Mouse (Mus musculus) neural tube, embryonic 10.5 days (tissue): ENCODE results near the gene Trim62.

ENCODE experiments used
- DNase-seq: peaks from one replicate; pipeline ENCODE4 v3.0.0-alpha.2; 2017; ENCODE audit warnings: low spot score; ENCODE audit errors: extremely low spot score

Trim62 gene

DNA sequence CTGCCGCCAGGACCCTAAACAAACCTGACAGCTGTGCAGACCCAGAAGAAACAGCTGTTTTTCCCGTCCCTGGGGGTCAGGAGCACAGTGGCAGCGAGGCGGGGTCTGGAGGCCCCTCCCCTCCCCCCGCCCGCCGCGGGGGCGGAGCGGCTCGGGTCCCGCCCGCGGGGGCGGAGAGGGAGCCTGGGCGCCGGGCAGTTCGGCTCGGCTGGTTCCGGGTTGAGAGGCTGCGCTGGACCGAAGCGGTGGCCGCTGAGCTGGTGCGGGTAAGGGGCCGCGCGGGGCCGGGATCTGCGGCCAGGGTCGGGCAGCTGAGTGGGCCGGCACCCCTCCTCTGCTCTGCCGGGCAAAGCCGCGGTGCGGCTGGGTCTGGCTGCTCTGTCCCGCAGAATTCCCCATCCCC, at the start of gene Trim62:
Gene Trim62, plus strand, starts transcription at position 202 of the 403 bp plus-strand sequence.
- DNase-seq: peak; percentile 80

GRCm38 (mm10) chr4:128838202-128838601, 45.2 kb upstream of the Trim62 start:
- no peak for DNase-seq

DNA sequence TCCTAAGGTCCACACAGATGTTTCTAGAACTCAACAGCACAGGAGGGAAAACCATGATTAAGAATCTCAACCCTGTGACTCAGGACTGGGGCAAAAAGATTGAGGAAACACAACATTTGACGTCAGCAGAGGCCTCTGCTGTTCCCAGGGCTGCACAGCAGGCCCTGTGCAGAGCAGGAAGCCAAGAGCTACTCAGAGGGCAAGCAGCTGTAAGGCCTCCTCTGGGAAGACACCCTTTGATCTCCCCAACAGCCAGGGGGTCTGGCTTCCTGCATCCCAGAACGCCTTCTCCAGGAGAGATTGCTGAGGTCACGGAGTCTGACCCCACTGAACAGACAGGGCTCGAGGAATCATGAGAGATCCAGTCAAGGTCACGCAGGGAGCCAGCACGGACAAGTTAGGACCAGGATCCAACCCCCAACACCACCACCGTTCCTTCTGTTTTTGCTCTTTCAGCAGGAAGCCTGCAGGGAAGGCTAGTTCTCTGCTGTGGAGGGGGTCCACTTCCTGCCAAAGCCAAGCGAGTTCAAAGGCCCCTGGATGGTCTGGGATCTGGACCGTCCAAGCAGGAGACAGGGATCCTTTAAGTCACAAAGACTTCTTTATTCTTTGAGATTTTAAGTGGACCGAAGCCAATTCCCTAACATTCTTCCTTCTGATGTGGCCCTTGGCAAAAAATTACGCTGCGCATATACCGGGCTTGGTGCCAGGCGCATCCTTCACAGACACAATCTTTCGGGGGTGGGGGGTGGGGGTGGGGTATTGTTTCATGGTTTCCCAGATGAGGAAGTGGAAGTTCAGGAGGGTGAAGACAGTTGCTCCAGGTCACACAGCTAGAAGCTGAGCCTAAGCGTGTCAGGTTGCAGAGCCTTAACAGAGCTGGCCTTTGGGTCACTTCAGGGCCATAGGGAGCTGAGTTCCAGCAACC, 43.3 kb upstream of the Trim62 start:
- peak; percentile 59 for DNase-seq

DNA sequence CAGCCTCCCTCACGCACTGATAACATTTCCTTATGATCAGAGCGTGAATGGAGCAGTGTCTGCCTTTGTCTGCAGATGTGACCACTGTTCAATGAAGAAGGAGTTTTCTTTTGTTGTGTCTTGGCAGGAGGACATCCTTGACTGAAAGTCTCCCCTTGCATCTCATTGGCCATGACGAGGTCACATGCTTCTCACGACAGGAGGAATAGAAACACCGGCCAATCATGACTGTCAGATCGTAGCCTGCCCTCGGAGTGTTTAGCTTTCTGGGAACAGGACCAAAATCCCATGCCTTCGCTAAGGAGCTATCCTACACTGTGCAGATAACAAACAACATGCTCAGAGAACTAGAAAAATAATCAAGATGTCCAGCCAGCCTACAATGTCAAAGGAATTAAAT, 42.1 kb upstream of the Trim62 start:
- DNase-seq: no peak

GRCm38 (mm10) chr4:128844566-128844965, 38.8 kb upstream of the Trim62 start:
- no peak for DNase-seq

DNA sequence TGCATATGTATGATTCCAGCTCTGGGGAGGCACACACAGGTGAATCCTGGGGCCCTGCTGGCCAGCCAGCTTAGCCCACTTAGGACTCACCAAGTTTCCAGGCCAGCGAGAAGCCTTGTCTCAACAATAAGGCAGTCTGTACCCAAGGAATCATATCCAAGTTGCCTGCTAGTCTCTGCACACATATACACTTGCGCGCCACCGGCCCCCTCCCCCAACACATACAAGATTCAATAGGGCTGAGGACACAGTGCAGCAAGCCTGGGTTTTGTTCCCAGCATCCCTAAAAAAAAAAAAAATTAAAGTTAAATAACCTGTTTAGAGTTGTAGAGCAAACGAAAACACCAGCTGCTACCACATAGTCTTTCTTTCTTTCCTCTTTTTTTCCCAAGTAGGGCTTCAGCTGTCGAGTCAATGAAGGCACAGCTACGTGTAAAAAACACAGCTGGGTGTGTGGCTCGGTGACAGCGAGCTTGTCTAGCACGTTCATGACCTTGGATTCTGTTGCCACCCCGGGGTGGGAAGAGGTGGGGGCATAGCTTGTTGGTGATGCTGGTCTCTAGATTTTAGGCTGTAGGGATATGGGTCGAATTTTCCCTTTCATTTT, 37.9 kb upstream of the Trim62 start:
- DNase-seq: no peak

DNA sequence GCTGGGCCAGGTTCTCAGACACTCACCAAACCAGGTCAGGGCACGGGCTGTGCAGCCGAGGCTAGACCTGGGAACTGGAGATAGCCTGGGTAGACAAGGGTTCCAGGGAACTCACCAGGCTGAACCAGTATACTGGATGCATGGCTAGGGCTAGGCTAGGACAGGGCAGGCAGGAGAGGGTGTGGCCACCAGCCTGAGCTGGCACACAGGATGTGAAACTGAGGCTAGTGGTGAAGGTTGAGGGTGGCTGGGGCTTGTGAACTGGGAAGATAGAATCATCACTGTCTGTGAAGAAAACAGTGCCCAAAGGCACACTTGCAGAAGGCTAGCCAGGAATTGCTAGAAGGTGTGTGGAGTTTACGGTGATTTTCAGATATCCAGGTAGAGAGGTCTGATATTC, 34.4 kb upstream of the Trim62 start:
- DNase-seq: no peak

DNA sequence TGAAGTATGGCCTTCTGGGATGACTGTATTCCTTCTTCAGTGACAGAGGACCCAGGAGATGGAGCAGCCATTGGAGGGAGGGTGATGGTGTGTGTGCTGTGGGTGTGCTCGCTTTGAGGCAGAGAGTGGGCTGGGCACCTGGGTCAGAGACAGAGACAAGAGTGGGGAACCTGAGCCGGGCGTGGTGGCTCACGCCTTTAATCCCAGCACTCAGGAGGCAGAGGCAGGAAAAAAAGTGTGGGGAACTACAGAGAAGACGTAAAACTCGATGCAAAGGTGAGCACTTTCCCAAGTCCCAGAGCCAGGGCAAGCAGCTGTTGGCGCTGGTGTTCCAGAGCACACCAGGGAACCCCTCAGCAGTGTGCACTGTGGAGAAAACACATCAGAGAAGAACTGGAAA, 33.7 kb upstream of the Trim62 start:
- DNase-seq: no peak

DNA sequence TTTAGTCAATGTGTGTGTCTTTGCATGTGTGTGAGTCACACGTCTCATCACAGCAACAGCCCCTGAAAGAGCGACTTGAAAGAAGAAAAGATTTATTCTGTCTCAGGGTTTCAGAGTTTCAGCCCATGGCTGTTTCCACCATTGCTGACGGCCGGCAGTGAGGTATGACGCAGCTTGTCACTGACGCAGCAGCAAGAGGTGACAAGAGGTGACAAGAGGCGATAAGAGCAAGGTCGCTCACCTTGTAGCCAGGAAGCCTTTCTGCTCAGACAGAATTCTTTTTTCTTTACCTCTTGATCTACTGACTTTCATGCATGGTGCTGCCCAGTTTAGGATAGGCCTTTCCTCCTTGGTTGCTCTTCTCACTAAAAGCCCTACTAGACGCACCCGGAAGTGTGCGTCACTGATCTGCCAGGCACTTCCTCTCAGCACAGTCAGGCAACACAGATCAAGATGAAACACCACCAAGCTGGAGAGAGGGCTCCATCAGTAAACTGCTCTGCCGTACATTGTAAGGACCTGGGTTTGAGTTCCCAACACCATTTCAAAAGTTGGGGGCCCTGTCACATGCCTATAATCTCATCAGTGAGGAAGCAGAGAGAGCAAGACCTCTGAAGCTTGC, 31.0 kb upstream of the Trim62 start:
- DNase-seq: no peak

GRCm38 (mm10) chr4:128853117-128853516, 30.3 kb upstream of the Trim62 start:
- DNase-seq: no peak

GRCm38 (mm10) chr4:128855613-128856040, 27.8 kb upstream of the Trim62 start:
- no peak for DNase-seq

- no peak for DNase-seq
These were observed 26.2 kb upstream of the Trim62 start for GRCm38 (mm10) chr4:128857212-128857611.

DNA sequence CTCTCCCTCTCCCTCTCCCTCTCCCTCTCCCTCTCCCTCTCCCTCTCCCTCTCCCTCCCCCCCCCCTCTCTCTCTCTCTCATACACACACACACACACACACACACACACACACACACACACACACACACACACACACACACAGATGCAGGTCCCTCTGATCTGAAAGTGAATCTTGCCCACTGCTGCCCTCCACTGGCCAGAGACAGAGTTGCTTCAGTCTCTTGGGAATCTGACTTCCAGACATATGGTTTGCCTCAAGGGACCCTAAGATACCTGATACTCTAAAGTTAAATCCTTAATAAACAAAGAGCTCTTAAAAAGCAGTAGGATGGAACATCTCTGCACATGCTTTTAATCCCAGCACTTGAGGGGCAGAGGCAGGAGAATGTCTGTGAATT, 25.2 kb upstream of the Trim62 start:
- peak; percentile 75 for DNase-seq

DNA sequence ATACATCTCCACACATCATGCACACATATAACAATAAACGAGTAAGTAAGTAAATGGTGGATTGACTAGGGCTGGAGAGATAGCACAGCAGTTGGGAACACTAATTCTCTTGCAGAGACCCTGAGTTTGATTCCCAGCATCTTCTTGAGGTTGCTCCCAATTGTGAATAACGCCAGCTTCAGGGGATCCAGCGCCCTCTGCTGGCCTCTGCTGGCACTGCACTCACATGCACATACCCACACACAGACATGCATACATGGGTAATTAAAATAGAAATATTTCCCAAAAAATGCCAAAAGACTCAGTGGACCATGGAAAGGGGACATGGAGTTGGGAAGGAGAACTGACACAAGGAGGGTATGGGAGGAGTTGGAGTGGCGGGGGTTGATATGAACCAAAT, 24.5 kb upstream of the Trim62 start:
- no peak for DNase-seq

DNA sequence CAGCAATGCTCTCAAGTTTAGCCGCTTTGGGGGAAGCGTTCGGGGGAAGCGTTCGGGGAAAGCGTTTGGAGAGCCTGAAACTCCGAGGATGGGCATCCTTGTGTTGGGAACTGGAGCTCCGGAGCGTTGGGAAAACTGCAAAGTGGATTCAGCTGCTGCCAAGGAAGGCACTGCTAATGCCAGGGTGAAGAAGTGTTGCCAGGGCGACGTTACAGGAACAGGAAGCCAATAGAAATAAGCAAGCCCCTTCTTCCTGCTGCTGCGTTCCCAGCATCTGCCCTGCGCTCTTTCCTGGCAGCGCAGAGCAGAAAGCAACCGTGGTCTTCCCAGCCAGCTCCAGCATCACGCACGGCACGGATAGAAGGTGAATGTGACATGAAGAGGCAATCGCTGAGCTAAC, 10.4 kb upstream of the Trim62 start:
- DNase-seq: no peak

GRCm38 (mm10) chr4:128874062-128874461, 9.3 kb upstream of the Trim62 start:
- DNase-seq: no peak

DNA sequence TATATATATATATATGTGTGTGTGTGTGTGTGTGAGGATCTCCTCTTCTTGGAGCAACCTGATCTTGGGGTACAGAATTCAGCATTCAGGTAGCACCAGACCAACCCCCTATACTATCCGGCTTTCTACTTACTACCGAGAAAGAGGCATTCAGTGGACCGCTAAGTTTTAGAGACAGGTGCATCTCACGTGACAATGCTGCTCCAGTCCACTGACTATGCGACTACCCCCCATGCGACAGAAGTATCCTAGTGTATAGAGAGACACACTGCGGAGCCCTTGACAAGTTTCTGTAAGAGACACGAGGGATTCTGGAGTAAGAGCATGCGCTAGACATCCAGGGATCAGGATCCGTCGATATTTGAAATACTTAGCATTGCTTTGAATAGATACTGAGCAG, 7.9 kb upstream of the Trim62 start:
- no peak for DNase-seq

GRCm38 (mm10) chr4:128877520-128877919, 5.9 kb upstream of the Trim62 start:
- no peak for DNase-seq

GRCm38 (mm10) chr4:128878901-128879491, 4.4 kb upstream of the Trim62 start:
- DNase-seq: peak; percentile 40

- peak; percentile 67 for DNase-seq
These were observed 676 bp downstream of the Trim62 start for GRCm38 (mm10) chr4:128883801-128884710.

DNA sequence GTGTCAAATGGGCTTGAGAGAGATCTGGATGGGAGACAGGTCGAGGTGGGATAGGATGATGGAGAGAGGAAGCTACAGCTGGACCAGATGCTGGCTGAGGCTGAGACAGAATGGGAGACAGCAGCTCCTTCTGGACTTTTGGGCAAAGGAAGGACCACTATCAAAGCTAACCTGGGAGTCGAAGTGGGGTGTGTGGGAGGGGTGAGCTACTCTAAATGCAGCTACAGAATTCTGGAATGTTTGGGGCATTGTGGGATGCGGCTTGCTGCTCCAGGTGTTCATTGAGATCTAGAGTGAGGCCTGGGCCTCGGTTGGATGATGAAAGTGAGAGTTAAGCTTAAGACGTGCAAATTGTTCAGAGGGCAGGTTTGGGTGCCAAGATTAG, 1.3 kb downstream of the Trim62 start:
- no peak for DNase-seq
